Mouse (Mus musculus): ENCODE results near the gene Top3b. TPM values are rescaled to one million over a fixed set of nuclear protein-coding genes. Genes with fewer than 3 reads are reported as not detected.

Top3b gene
- 22.1 TPM for polyA plus RNA-seq (2014; fragmentation: Illumina TruSeq; extraction: RNeasy Lipid Tissue Mini Kit (QIAGEN cat#74804); ENCODE audit: low read depth, low replicate concordance)

DNA sequence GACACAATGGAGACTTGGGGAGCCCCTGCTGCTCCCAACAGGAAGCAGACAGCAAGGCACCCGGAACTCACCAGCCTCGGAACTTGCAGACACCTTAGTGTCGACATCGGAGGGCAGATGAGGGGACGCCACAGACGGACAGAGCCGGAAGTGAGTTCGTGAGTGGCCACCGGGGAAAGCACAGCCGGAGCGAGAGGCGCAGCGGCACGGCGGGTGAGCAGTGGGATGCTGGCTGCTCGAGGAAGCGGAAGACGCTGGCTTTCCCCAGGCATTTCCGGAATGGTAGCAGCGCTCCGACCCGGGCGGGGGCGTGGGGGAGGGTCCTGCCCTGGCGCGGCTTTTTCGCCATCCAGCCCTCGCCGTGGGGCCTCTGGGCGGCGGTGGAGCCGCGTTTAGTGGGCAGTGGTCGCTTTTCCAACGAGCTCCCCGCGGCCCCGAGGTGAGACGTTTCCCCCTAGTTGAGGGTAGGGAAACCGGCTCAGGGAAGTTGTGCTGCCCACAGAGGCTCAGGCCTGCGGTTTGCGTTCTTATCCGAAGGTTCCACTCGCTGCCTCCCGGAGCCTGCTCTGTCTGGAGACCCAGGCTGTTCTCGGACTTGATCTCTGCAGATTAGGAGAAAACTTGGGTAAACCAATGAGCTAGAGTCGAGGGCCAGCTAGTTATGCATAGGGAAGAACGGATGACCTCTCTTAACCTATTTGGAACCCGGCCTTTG, at the start of gene Top3b, which contains the start of gene Vpreb1:
Top3b (plus strand) TSS at position 120 of the 715 bp plus-strand sequence.
Vpreb1 (minus strand) TSS at position 227 of the 715 bp plus-strand sequence.

DNA sequence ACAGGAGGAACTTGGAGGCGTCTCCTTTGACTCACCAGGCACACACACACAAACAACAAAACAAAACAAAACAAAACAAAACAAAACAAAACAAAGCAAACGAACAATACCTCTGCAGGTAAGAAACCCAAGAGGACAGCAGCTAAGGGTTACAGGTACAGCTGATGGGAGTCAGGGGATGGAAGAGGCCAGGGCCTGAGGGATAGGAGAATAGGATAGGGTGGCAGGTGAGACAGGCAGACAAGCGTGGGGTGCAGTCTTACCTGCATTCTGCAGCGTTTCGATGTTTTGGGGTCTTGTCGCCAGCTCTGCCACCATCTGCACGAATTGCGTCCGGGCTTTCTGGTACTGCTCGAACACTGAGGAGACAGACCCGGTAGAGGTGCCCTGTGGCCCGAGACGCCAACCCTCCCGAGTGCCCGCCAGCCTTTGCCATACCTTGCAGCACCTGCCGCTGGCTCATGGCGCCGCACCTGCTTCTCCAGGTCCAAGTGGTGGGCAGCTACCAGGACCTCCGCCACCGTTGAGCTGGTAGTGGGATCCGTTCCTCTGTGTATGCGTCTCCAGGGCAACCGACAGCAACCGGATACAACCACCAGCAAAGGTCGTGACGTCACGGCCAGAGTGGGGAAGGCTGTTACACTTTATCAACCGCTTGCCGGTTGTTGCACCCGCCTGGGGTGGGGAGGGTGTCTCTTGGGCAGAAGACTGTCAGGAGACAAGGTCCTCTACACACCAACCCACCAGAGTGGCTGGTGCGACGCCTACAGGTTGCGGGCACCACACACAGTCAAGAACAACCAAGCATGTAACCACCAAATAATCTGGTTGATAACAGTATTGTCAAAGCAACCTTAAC, 41.5 kb upstream of the Top3b start, which contains the start of gene Spag6l:
Spag6l (minus strand) TSS at position 700 of the 859 bp plus-strand sequence.

DNA sequence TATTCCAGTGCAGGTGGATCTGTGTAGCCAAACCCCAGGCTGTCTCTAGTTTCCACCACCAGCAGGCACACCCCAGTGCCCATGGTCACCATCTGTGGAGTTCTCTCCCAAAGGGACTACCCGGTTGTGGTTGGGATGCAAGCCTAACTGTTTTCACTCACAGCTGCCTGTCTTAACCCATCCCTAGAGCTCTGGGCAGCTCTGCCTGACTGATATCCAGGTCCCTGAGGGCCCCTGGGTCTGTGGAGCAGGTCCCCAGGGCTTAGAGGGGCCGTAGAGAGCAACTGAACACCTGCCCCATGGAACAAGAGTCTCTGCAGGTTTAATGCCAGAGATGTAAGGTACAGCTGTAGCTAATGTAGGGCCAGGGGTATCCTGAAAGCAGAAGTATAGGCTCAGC, 6.6 kb upstream of the Top3b start, which contains the start of gene Igll1:
Igll1 (minus strand) TSS at position 8 of the 400 bp plus-strand sequence.

DNA sequence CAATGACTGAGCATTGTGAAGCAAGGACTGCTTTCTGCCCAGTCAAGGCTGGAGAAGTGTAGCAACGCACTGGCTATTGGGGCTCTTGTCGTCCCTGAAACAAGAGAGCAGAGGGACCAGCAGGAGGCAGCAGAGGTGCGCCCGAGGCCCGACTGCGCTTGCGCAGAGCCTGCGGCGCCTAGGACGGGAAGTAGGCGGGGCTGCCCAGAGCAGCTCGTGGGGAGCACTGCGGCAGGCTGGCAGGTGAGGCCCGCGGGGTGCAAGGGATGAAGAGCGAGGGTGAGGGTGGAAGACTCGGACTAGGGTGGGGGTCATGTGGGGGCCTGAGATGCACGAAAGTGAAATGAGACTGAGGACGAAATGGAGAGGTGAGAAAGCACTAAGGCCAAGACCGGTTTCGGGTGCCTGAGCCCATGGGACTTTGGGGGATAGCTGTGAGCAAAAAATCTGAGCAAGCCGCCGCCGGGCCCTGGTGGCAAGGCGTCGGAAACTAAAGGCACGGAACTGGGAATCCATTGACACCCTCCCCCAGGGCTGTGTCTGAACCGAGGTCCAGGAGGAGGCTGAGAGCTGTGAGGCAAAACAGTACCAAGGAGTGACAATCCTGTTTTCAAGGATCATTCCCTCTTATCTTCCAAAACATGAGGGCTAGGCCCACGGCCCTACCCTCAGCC, 26.0 kb downstream of the Top3b start, which contains the start of gene Ppm1f:
Ppm1f (plus strand) TSS at position 88 of the 674 bp plus-strand sequence.

Other genes starting within 250 kb of the Top3b start
- 2.2 TPM for gene Olfr19, start 194.3 kb upstream of the Top3b start, polyA plus RNA-seq (2014; fragmentation: Illumina TruSeq; extraction: RNeasy Lipid Tissue Mini Kit (QIAGEN cat#74804); ENCODE audit: low read depth, low replicate concordance)
- gene Spag6l, start 41.3 kb upstream of the Top3b start, polyA plus RNA-seq (2014; fragmentation: Illumina TruSeq; extraction: RNeasy Lipid Tissue Mini Kit (QIAGEN cat#74804); ENCODE audit: low read depth, low replicate concordance) = 352 TPM
- not detected for gene Igll1, start 6.8 kb upstream of the Top3b start, polyA plus RNA-seq (2014; fragmentation: Illumina TruSeq; extraction: RNeasy Lipid Tissue Mini Kit (QIAGEN cat#74804); ENCODE audit: low read depth, low replicate concordance)
- not detected for gene Vpreb1, start 107 bp downstream of the Top3b start, polyA plus RNA-seq (2014; fragmentation: Illumina TruSeq; extraction: RNeasy Lipid Tissue Mini Kit (QIAGEN cat#74804); ENCODE audit: low read depth, low replicate concordance)
- 4.1 TPM for gene Ppm1f, start 25.7 kb downstream of the Top3b start, polyA plus RNA-seq (2014; fragmentation: Illumina TruSeq; extraction: RNeasy Lipid Tissue Mini Kit (QIAGEN cat#74804); ENCODE audit: low read depth, low replicate concordance)
- 99.5 TPM for gene Mapk1, start 112.6 kb downstream of the Top3b start, polyA plus RNA-seq (2014; fragmentation: Illumina TruSeq; extraction: RNeasy Lipid Tissue Mini Kit (QIAGEN cat#74804); ENCODE audit: low read depth, low replicate concordance)
- gene Ypel1, start 199.0 kb downstream of the Top3b start, polyA plus RNA-seq (2014; fragmentation: Illumina TruSeq; extraction: RNeasy Lipid Tissue Mini Kit (QIAGEN cat#74804); ENCODE audit: low read depth, low replicate concordance) = 204 TPM
- 123 TPM for gene Ppil2, start 240.5 kb downstream of the Top3b start, polyA plus RNA-seq (2014; fragmentation: Illumina TruSeq; extraction: RNeasy Lipid Tissue Mini Kit (QIAGEN cat#74804); ENCODE audit: low read depth, low replicate concordance)